Comparison of ENCODE assay signal across 8 mouse cellular contexts in genomic region chr15:100460942-100461341, GRCm38 (mm10). TPM values are rescaled to one million over a fixed set of nuclear protein-coding genes. Genes with fewer than 3 reads are reported as not detected.
DNase-seq lines count a peak whose midpoint lies in the region; ATAC-seq and TF ChIP-seq lines count a peak whose summit lies in the region.

No protein-coding gene starts in this region.

- H3K4me2 ChIP-seq in forebrain, embryonic 12.5 days: peak overlapping the region; percentile 29
- H3K4me2 ChIP-seq in kidney, postnatal 0 days (ENCODE audit: low read length): peak overlapping the region; percentile 38

- 0 out of 2 replicates have a peak, but pooled peaks cover 5% of the 10 kb centered on the region for H3K4me1 ChIP-seq in forebrain, embryonic 12.5 days
- no peaks in the 10 kb centered on the region for H3K4me1 ChIP-seq in kidney, postnatal 0 days (replicated peaks; ENCODE audit: insufficient read depth, low read length)

- no peak overlapping the region for H3K27ac ChIP-seq in forebrain, embryonic 12.5 days
- no peak overlapping the region for H3K27ac ChIP-seq in kidney, postnatal 0 days
- H3K27ac ChIP-seq in macrophage: peak overlapping the region; percentile 95

- H3K79me2 ChIP-seq in macrophage (ENCODE audit: inconsistent target): no peaks in the 10 kb centered on the region

- no peak overlapping the region for H3K9ac ChIP-seq in forebrain, embryonic 12.5 days
- H3K9ac ChIP-seq in kidney, postnatal 0 days (ENCODE audit: low read depth, low read length): no peak overlapping the region

- H3K36me3 ChIP-seq in forebrain, embryonic 12.5 days (replicated peaks): no peaks in the 10 kb centered on the region
- H3K36me3 ChIP-seq in kidney, postnatal 0 days (ENCODE audit: insufficient read depth, low read length): no peaks in the 10 kb centered on the region
- H3K36me3 ChIP-seq in macrophage (ENCODE audit: inconsistent target): no peaks in the 10 kb centered on the region

- H3K9me3 ChIP-seq in forebrain, embryonic 12.5 days: no peaks in the 10 kb centered on the region
- no peaks in the 10 kb centered on the region for H3K9me3 ChIP-seq in kidney, postnatal 0 days (replicated peaks; ENCODE audit: low read length)

- H3K4me3 ChIP-seq in forebrain, embryonic 12.5 days (replicated peaks): 0 out of 2 replicates have a peak overlapping the region, but pooled peaks have one; percentile 2
- no peak overlapping the region for H3K4me3 ChIP-seq in kidney, postnatal 0 days (replicated peaks; ENCODE audit: low read depth, low read length)
- no peak overlapping the region; the same call in 1 of the 2 replicates for H3K4me3 ChIP-seq in macrophage (ENCODE audit: inconsistent target)

- peak; percentile 17 for DNase-seq in urinary bladder, postnatal 25 days (ENCODE audit: low spot score)
- DNase-seq in urinary bladder, postnatal 10 days (ENCODE audit: low spot score): no peak
- peak; percentile 58 for DNase-seq in kidney, postnatal 0 days (ENCODE audit: low spot score)
- peak; percentile 60 for DNase-seq in thymus, postnatal 25 days
- DNase-seq in layer of hippocampus, adult 18-20 months (ENCODE audit: low spot score in 2 of 2): no peak
- DNase-seq in urinary bladder, postnatal 4 days (ENCODE audit: low spot score in 2 of 2): no peak

- no peak for TF ChIP-seq CTCF in kidney, postnatal 0 days (IDR thresholded peaks at IDR 0.05; ENCODE audit: low read depth)

- no peak for ATAC-seq in forebrain, embryonic 12.5 days (ENCODE audit: low FRiP score)
- 0 out of 2 replicates have a peak, but pooled peaks have one; percentile 38 for ATAC-seq in kidney, postnatal 0 days (replicated peaks; ENCODE audit: low FRiP score, low read depth)

- WGBS in forebrain, embryonic 12.5 days: 12% methylated on average over 12 of the region's 12 CpGs
- WGBS in kidney, postnatal 0 days: 8% methylated on average over 12 of the region's 12 CpGs
- WGBS in macrophage (ENCODE audit: missing documents): 16% methylated on average over 12 of the region's 12 CpGs

- peaks cover 20% of the 10 kb centered on the region for H3K27me3 ChIP-seq in forebrain, embryonic 12.5 days
- H3K27me3 ChIP-seq in kidney, postnatal 0 days (ENCODE audit: insufficient read depth, low read length): no peaks in the 10 kb centered on the region

RNA-seq across cellular contexts. Expression of gene Letmd1, which starts 7.9 kb away (rescaled TPM):
- polyA plus RNA-seq in forebrain, embryonic 12.5 days (2016; fragmentation: Nextera tagmentation; extraction: Ambion mirVana): 41.9 and 47.7 TPM in 2 replicates
- 21.3 and 22.4 TPM in 2 replicates for polyA plus RNA-seq in kidney, postnatal 0 days (2015; fragmentation: Nextera tagmentation; extraction: Ambion mirVana)
- 10 to 100 TPM; 16.6 to 81.6 (median 39.3) TPM for total RNA-seq in macrophage (2018; cell fraction: chromatin; rRNA removed)
- 10 to 100 TPM; 26.6 to 41.2 (median 33.6) TPM for total RNA-seq in macrophage (2018; cell fraction: cytosol; rRNA removed)
- 10 to 100 TPM; 23.2 to 78.2 (median 37.0) TPM for total RNA-seq in macrophage (2018; cell fraction: nucleus; rRNA removed)
- polyA plus RNA-seq in macrophage (2018): 34.8 to 38.4 TPM (median 34.8 TPM) in 3 replicates
- total RNA-seq in layer of hippocampus, adult 18-20 months (2021): 10 to 100 TPM; 58.4 to 61.4 TPM

RNA-seq across cellular contexts. Expression of gene Csrnp2, which starts 34.3 kb away (rescaled TPM):
- 36.4 and 37.0 TPM in 2 replicates for polyA plus RNA-seq in forebrain, embryonic 12.5 days (2016; fragmentation: Nextera tagmentation; extraction: Ambion mirVana)
- 10.4 and 10.9 TPM in 2 replicates for polyA plus RNA-seq in kidney, postnatal 0 days (2015; fragmentation: Nextera tagmentation; extraction: Ambion mirVana)
- total RNA-seq in macrophage (2018; cell fraction: chromatin; rRNA removed): 1 to 10 TPM in 17 of 26 experiments, under 1 TPM in 9; 0.41 to 6.4 (median 1.7) TPM
- 1 to 10 TPM in 22 of 26 experiments, under 1 TPM in 4; 0.61 to 4.1 (median 2.3) TPM for total RNA-seq in macrophage (2018; cell fraction: cytosol; rRNA removed)
- 1 to 10 TPM in 22 of 26 experiments, under 1 TPM in 4; 0.77 to 6.2 (median 1.9) TPM for total RNA-seq in macrophage (2018; cell fraction: nucleus; rRNA removed)
- polyA plus RNA-seq in macrophage (2018): 1.7 to 2.1 TPM (median 1.8 TPM) in 3 replicates
- 10 to 100 TPM; 26.0 to 26.2 TPM for total RNA-seq in layer of hippocampus, adult 18-20 months (2021)

RNA-seq across cellular contexts. Expression of gene Slc11a2, which starts 36.1 kb away (rescaled TPM):
- polyA plus RNA-seq in forebrain, embryonic 12.5 days (2016; fragmentation: Nextera tagmentation; extraction: Ambion mirVana): 25.6 and 26.0 TPM in 2 replicates
- 28.1 and 33.2 TPM in 2 replicates for polyA plus RNA-seq in kidney, postnatal 0 days (2015; fragmentation: Nextera tagmentation; extraction: Ambion mirVana)
- 100 to 1,000 TPM; 115 to 395 (median 255) TPM for total RNA-seq in macrophage (2018; cell fraction: chromatin; rRNA removed)
- total RNA-seq in macrophage (2018; cell fraction: cytosol; rRNA removed): 100 to 1,000 TPM in 8 of 26 experiments, 10 to 100 TPM in 18; 48.5 to 121 (median 89.8) TPM
- total RNA-seq in macrophage (2018; cell fraction: nucleus; rRNA removed): 100 to 1,000 TPM in 25 of 26 experiments, 10 to 100 TPM in 1; 95.1 to 370 (median 188) TPM
- 39.5 to 63.4 TPM (median 40.8 TPM) in 3 replicates for polyA plus RNA-seq in macrophage (2018)
- total RNA-seq in layer of hippocampus, adult 18-20 months (2021): 10 to 100 TPM; 55.4 to 58.7 TPM

RNA-seq across cellular contexts. Expression of gene Gm5475, which starts 39.0 kb away (rescaled TPM):
- 0.08 and 0.17 TPM in 2 replicates for polyA plus RNA-seq in forebrain, embryonic 12.5 days (2016; fragmentation: Nextera tagmentation; extraction: Ambion mirVana)
- polyA plus RNA-seq in kidney, postnatal 0 days (2015; fragmentation: Nextera tagmentation; extraction: Ambion mirVana): 1.3 and 1.5 TPM in 2 replicates
- 1 to 10 TPM in 2 of 26 experiments, under 1 TPM in 14, not detected in 10; 0.25 to 1.3 (median 0.50) TPM for total RNA-seq in macrophage (2018; cell fraction: chromatin; rRNA removed)
- under 1 TPM in 17 of 26 experiments, not detected in 9; 0.03 to 0.28 (median 0.10) TPM for total RNA-seq in macrophage (2018; cell fraction: cytosol; rRNA removed)
- total RNA-seq in macrophage (2018; cell fraction: nucleus; rRNA removed): 1 to 10 TPM in 7 of 26 experiments, under 1 TPM in 16, not detected in 3; 0.29 to 2.7 (median 0.68) TPM
- polyA plus RNA-seq in macrophage (2018): not detected in 3 replicates
- not detected for total RNA-seq in layer of hippocampus, adult 18-20 months (2021)

Comparison
In these comparisons a context has a peak if more than half of its experiments do, and no peak if none do; other contexts are left out.
1. DNase-seq: peak in urinary bladder, postnatal 25 days (single experiment), kidney, postnatal 0 days (single experiment) and thymus, postnatal 25 days (single experiment); none in urinary bladder, postnatal 10 days (single experiment), layer of hippocampus, adult 18-20 months (0 of 2) and urinary bladder, postnatal 4 days (0 of 2).